Mouse (Mus musculus) hindbrain, embryonic 15.5 days (tissue): Measurements from ENCODE around the gene Catsper1. TPM values are rescaled to one million over a fixed set of nuclear protein-coding genes. Genes with fewer than 3 reads are reported as not detected.
A peak's percentile ranks its signal among the peaks of the same experiment; 100 is the strongest.

Source experiments
- ATAC-seq: fragments of 200-750 bp; cut with Nextera tagmentation; 2 replicates; pipeline ENCODE4 v1.8.0; 2017; ENCODE audit warnings: low read depth, moderate number of reproducible peaks, moderate TSS enrichment; ENCODE audit not compliant: low FRiP score
- H3K27ac ChIP-seq: fragments of 300-500 bp; sonication (generic); replicated peaks from 2 replicates; pipeline ENCODE4 v1.5.1; 2015; ENCODE audit warnings: mild to moderate bottlenecking, inconsistent platforms
- H3K27me3 ChIP-seq: fragments of 300-500 bp; sonication (generic); 2 replicates; pipeline ENCODE4 v1.6.1; 2015; ENCODE audit warnings: control low read depth, inconsistent platforms
- H3K36me3 ChIP-seq: fragments of 300-500 bp; sonication (generic); 2 replicates; pipeline ENCODE4 v1.6.1; 2015; ENCODE audit warnings: control low read depth, inconsistent platforms
- H3K4me1 ChIP-seq: fragments of 300-500 bp; sonication (generic); replicated peaks from 2 replicates; pipeline ENCODE4 v1.6.1; 2015; ENCODE audit warnings: control low read depth, inconsistent platforms
- H3K4me2 ChIP-seq: fragments of 300-500 bp; sonication (generic); 2 replicates; pipeline ENCODE4 v1.6.1; 2015; ENCODE audit warnings: moderate library complexity, mild to moderate bottlenecking, inconsistent platforms
- H3K4me3 ChIP-seq: fragments of 300-500 bp; sonication (generic); 2 replicates; pipeline ENCODE4 v1.5.1; 2015; ENCODE audit warnings: mild to moderate bottlenecking, inconsistent platforms
- H3K9ac ChIP-seq: fragments of 300-500 bp; sonication (generic); 2 replicates; pipeline ENCODE4 v1.6.1; 2015; ENCODE audit warnings: inconsistent platforms
- H3K9me3 ChIP-seq: fragments of 300-500 bp; sonication (generic); 2 replicates; pipeline ENCODE4 v1.6.1; 2016; ENCODE audit warnings: control low read depth, inconsistent platforms
- WGBS: fragments of 180-500 bp; shearing (Covaris S2); methylation state at CpG from one replicate; pipeline ENCODE4 v1.1.7; 2015; 5-methylcytosine and 5-hydroxymethylcytosine counted together
- polyA plus RNA-seq: library from polyadenylated mRNA; unstranded; fragments of >200 nt; fragmentation: Nextera tagmentation; extraction: Ambion mirVana; gene quantifications from 2 replicates; pipeline ENCODE4 v1.2.1, GENCODE M21; 2015

Gene Catsper1
- polyA plus RNA-seq, 1 experiment from 2014 or later = not detected

DNA sequence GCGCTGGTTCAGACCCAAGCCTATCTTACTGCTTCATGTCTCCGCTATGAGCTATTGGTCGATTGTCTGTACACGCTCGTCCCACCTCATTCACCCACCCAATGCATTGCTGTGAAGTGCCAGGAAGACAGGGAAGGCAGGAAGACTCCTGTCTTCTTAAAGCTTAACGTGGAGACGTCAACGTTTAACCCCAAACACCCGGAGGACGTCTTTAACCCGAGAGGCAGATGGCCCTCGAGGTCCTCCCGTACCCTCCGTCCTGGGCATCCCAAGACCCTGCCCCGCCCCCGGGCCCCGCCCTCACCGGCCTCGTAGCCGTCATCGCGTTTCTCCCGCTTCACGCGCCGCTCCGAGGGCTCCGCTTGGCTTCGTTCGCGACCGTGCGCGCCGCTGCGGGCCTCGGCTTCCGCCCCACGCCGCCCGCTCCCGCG, 52.5 kb downstream of the Catsper1 start:
- under 1% methylated on average over 39 of the region's 43 CpGs for WGBS
- Histone ChIP-seq H3K27ac (peak overlapping the region; percentile 82), H3K9ac (peak overlapping the region; percentile 84), H3K9me3 (no peaks in the 10 kb centered on the region), H3K4me1 (peaks cover 35% of the 10 kb centered on the region), H3K36me3 (peaks cover 20% of the 10 kb centered on the region), H3K27me3 (no peaks in the 10 kb centered on the region), H3K4me3 (peak overlapping the region; percentile 91), H3K4me2 (peak overlapping the region; percentile 89)
- peak; percentile 12; the same call in 1 of the 2 replicates for ATAC-seq

DNA sequence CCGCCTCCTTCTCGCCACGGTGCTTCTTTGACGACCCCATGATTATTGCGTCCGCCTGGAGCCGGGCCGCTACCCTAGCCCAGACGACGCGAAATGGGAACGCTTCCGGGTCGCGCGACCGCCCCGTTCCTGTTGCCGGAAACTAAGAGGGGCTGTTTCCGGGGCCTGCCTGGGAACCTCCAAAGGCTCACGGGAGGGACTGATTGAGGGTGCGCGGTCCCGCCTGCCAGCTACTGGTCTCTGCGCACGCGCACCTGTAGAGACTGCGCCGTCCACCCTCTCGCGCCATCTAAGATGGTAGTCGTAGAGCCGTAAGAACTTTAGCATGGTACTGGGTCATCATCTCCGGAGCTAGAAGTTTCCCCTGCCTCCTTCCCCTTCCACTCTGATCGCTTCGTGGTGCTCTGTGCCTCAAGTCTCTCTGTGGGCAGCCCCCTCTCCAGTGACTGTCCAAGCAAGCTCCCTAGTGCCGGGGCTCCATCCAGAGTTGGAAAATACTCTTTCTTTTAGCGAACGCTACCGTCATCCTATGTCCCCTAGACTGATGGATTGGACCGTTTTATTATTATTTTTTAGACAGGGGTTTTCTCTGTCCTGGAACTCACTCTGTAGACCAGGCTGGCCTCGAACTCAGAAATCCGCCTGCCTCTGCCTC, 53.2 kb downstream of the Catsper1 start, which contains the start of gene Sart1:
Sart1 (minus strand) TSS at position 116 of the 655 bp plus-strand sequence.
- H3K9ac ChIP-seq = peak within 1 kb of the TSS; percentile 84
- peaks cover 14% of the 10 kb centered on the region for H3K36me3 ChIP-seq
- peak within 1 kb of the TSS; percentile 82 for H3K27ac ChIP-seq
- WGBS = 2% methylated on average over 43 of the region's 43 CpGs
- H3K4me1 ChIP-seq = peaks cover 35% of the 10 kb centered on the region
- H3K9me3 ChIP-seq = no peaks in the 10 kb centered on the region
- no peaks in the 10 kb centered on the region for H3K27me3 ChIP-seq
- H3K4me2 ChIP-seq = peak within 1 kb of the TSS; percentile 89
- peak within 1 kb of the TSS; percentile 91 for H3K4me3 ChIP-seq
- ATAC-seq = peak; percentile 97

- ATAC-seq = no peak
- H3K27ac ChIP-seq = no peak overlapping the region
- H3K36me3 ChIP-seq = peaks cover 5% of the 10 kb centered on the region; the same call in 1 of the 2 replicates
- peak overlapping the region; percentile 91 for H3K4me3 ChIP-seq
- 50% methylated on average over 12 of the region's 12 CpGs for WGBS
- peak overlapping the region; percentile 89 for H3K4me2 ChIP-seq
- no peak overlapping the region for H3K9ac ChIP-seq
- H3K27me3 ChIP-seq = no peaks in the 10 kb centered on the region
- no peaks in the 10 kb centered on the region for H3K9me3 ChIP-seq
- H3K4me1 ChIP-seq = peaks cover 35% of the 10 kb centered on the region
Measured at GRCm38 (mm10) chr19:5389647-5390046, 54.1 kb downstream of the Catsper1 start.

- peak overlapping the region; percentile 89; the same call in 1 of the 2 replicates for H3K4me2 ChIP-seq
- WGBS = 85% methylated on average over 8 of the region's 8 CpGs
- no peak overlapping the region for H3K9ac ChIP-seq
Measured at GRCm38 (mm10) chr19:5390416-5390815, 54.9 kb downstream of the Catsper1 start.

GRCm38 (mm10) chr19:5392892-5393291, 57.4 kb downstream of the Catsper1 start:
- 57% methylated on average over 4 of the region's 4 CpGs for WGBS
- no peak for ATAC-seq
- Histone ChIP-seq H3K27ac (no peak overlapping the region), H3K4me2 (no peak overlapping the region), H3K4me3 (no peak overlapping the region), H3K9ac (no peak overlapping the region), H3K36me3 (no peaks in the 10 kb centered on the region), H3K4me1 (peaks cover 18% of the 10 kb centered on the region), H3K27me3 (no peaks in the 10 kb centered on the region), H3K9me3 (no peaks in the 10 kb centered on the region)

More at GRCm38 (mm10) chr19:5390416-5390815, 54.9 kb downstream of the Catsper1 start:
- peaks cover 35% of the 10 kb centered on the region for H3K4me1 ChIP-seq
- H3K27me3 ChIP-seq = no peaks in the 10 kb centered on the region
- no peaks in the 10 kb centered on the region for H3K9me3 ChIP-seq
- no peak overlapping the region for H3K4me3 ChIP-seq
- H3K36me3 ChIP-seq = no peaks in the 10 kb centered on the region
- H3K27ac ChIP-seq = no peak overlapping the region
- ATAC-seq = no peak

Other genes starting within 250 kb of the Catsper1 start
- gene Yif1a, start 247.2 kb upstream of the Catsper1 start, polyA plus RNA-seq = 55.8 and 64.0 TPM in 2 replicates
- gene Cnih2, start 237.2 kb upstream of the Catsper1 start, polyA plus RNA-seq = 364 and 435 TPM in 2 replicates
- 210 and 222 TPM in 2 replicates for gene Rab1b, start 228.7 kb upstream of the Catsper1 start, polyA plus RNA-seq
- 76.9 and 90.2 TPM in 2 replicates for gene Klc2, start 217.2 kb upstream of the Catsper1 start, polyA plus RNA-seq
- 47.4 and 58.3 TPM in 2 replicates for gene Pacs1, start 62.6 kb upstream of the Catsper1 start, polyA plus RNA-seq
- gene Sf3b2, start 40.3 kb upstream of the Catsper1 start, polyA plus RNA-seq = 312 and 338 TPM in 2 replicates
- 40.4 and 48.8 TPM in 2 replicates for gene Gal3st3, start 37.4 kb upstream of the Catsper1 start, polyA plus RNA-seq
- gene Cst6, start 13.8 kb downstream of the Catsper1 start, polyA plus RNA-seq = 8.5 and 9.5 TPM in 2 replicates
- gene Eif1ad, start 31.0 kb downstream of the Catsper1 start, polyA plus RNA-seq = 40.7 and 43.3 TPM in 2 replicates
- gene Banf1, start 31.4 kb downstream of the Catsper1 start, polyA plus RNA-seq = 319 and 333 TPM in 2 replicates
- gene Sart1, start 53.0 kb downstream of the Catsper1 start, polyA plus RNA-seq = 68.2 and 77.1 TPM in 2 replicates
- gene Tsga10ip, start 66.8 kb downstream of the Catsper1 start, polyA plus RNA-seq = not detected in 2 replicates
- gene Drap1, start 89.2 kb downstream of the Catsper1 start, polyA plus RNA-seq = 301 and 311 TPM in 2 replicates
- 74.9 and 82.4 TPM in 2 replicates for gene AI837181, start 89.4 kb downstream of the Catsper1 start, polyA plus RNA-seq
- not detected in 2 replicates for gene Fosl1, start 111.8 kb downstream of the Catsper1 start, polyA plus RNA-seq
- 12.8 and 14.0 TPM in 2 replicates for gene Ccdc85b, start 122.2 kb downstream of the Catsper1 start, polyA plus RNA-seq
- gene Fibp, start 124.9 kb downstream of the Catsper1 start, polyA plus RNA-seq = 147 and 160 TPM in 2 replicates
- gene Ctsw, start 132.8 kb downstream of the Catsper1 start, polyA plus RNA-seq = 4.3 and 5.7 TPM in 2 replicates
- 38.9 and 44.9 TPM in 2 replicates for gene Efemp2, start 138.2 kb downstream of the Catsper1 start, polyA plus RNA-seq
- gene Mus81, start 152.7 kb downstream of the Catsper1 start, polyA plus RNA-seq = 49.2 TPM in 2 replicates
- gene Cfl1, start 154.7 kb downstream of the Catsper1 start, polyA plus RNA-seq = 3,340 and 3,538 TPM in 2 replicates
- gene 1700020D05Rik, start 168.0 kb downstream of the Catsper1 start, polyA plus RNA-seq = 0.26 and 0.44 TPM in 2 replicates
- 94.6 and 99.8 TPM in 2 replicates for gene Snx32, start 174.8 kb downstream of the Catsper1 start, polyA plus RNA-seq
- gene Ovol1, start 224.9 kb downstream of the Catsper1 start, polyA plus RNA-seq = 0.08 TPM in 1 of 2 replicates, not detected in the other
- gene Ap5b1, start 232.3 kb downstream of the Catsper1 start, polyA plus RNA-seq = 3.1 and 3.7 TPM in 2 replicates